Mouse (Mus musculus): ENCODE measurements around the gene Rab5c. TPM values are rescaled to one million over a fixed set of nuclear protein-coding genes. Genes with fewer than 3 reads are reported as not detected.

The Rab5c gene
- total RNA-seq, 2 experiments from 2014 or later = 136 to 167 TPM

Other genes with a start within 250 kb of the Rab5c start
- 80.6 and 90.8 TPM in 2 replicates for gene Acly, start 210.2 kb downstream of the Rab5c start, total RNA-seq (2015)
- gene Acly, start 210.2 kb downstream of the Rab5c start, total RNA-seq (2017) = 100 and 105 TPM in 2 replicates
- gene Ttc25, start 192.6 kb downstream of the Rab5c start, total RNA-seq (2015) = 0.16 and 0.96 TPM in 2 replicates
- not detected in 2 replicates for gene Ttc25, start 192.6 kb downstream of the Rab5c start, total RNA-seq (2017)
- 9.5 and 11.3 TPM in 2 replicates for gene Cnp, start 163.3 kb downstream of the Rab5c start, total RNA-seq (2015)
- 22.2 and 23.9 TPM in 2 replicates for gene Cnp, start 163.3 kb downstream of the Rab5c start, total RNA-seq (2017)
- 47.7 and 52.7 TPM in 2 replicates for gene Nkiras2, start 119.0 kb downstream of the Rab5c start, total RNA-seq (2015)
- 36.0 and 45.5 TPM in 2 replicates for gene Nkiras2, start 119.0 kb downstream of the Rab5c start, total RNA-seq (2017)
- 98.1 and 124 TPM in 2 replicates for gene Dnajc7, start 118.0 kb downstream of the Rab5c start, total RNA-seq (2015)
- gene Dnajc7, start 118.0 kb downstream of the Rab5c start, total RNA-seq (2017) = 145 and 172 TPM in 2 replicates
- not detected in 2 replicates for gene Zfp385c, start 45.8 kb downstream of the Rab5c start, total RNA-seq (2015)
- gene Zfp385c, start 45.8 kb downstream of the Rab5c start, total RNA-seq (2017) = not detected in 2 replicates
- 23.7 and 24.9 TPM in 2 replicates for gene Dhx58, start 33.9 kb downstream of the Rab5c start, total RNA-seq (2015)
- gene Dhx58, start 33.9 kb downstream of the Rab5c start, total RNA-seq (2017) = 36.9 and 50.9 TPM in 2 replicates
- 11.0 and 11.5 TPM in 2 replicates for gene Kat2a, start 25.8 kb downstream of the Rab5c start, total RNA-seq (2015)
- 8.7 and 9.0 TPM in 2 replicates for gene Kat2a, start 25.8 kb downstream of the Rab5c start, total RNA-seq (2017)
- gene Hspb9, start 24.4 kb downstream of the Rab5c start, total RNA-seq (2015) = not detected in 2 replicates
- 0.65 TPM in 1 of 2 replicates, not detected in the other for gene Hspb9, start 24.4 kb downstream of the Rab5c start, total RNA-seq (2017)
- gene Kcnh4, start 21.7 kb upstream of the Rab5c start, total RNA-seq (2015) = not detected in 2 replicates
- not detected in 2 replicates for gene Kcnh4, start 21.7 kb upstream of the Rab5c start, total RNA-seq (2017)
- not detected in 2 replicates for gene Hcrt, start 24.7 kb upstream of the Rab5c start, total RNA-seq (2015)
- not detected in 2 replicates for gene Hcrt, start 24.7 kb upstream of the Rab5c start, total RNA-seq (2017)
- gene Ghdc, start 32.7 kb upstream of the Rab5c start, total RNA-seq (2015) = 4.6 and 5.6 TPM in 2 replicates
- 4.6 and 6.6 TPM in 2 replicates for gene Ghdc, start 32.7 kb upstream of the Rab5c start, total RNA-seq (2017)
- 40.9 and 47.6 TPM in 2 replicates for gene Stat5b, start 112.5 kb upstream of the Rab5c start, total RNA-seq (2015)
- gene Stat5b, start 112.5 kb upstream of the Rab5c start, total RNA-seq (2017) = 50.6 and 53.2 TPM in 2 replicates
- 20.0 and 22.5 TPM in 2 replicates for gene Stat5a, start 121.1 kb upstream of the Rab5c start, total RNA-seq (2015)
- gene Stat5a, start 121.1 kb upstream of the Rab5c start, total RNA-seq (2017) = 22.5 and 23.7 TPM in 2 replicates
- gene Stat3, start 201.3 kb upstream of the Rab5c start, total RNA-seq (2015) = 61.5 and 79.5 TPM in 2 replicates
- 103 and 184 TPM in 2 replicates for gene Stat3, start 201.3 kb upstream of the Rab5c start, total RNA-seq (2017)
- not detected in 2 replicates for gene Cavin1, start 232.7 kb upstream of the Rab5c start, total RNA-seq (2015)
- gene Cavin1, start 232.7 kb upstream of the Rab5c start, total RNA-seq (2017) = 0.15 TPM in 1 of 2 replicates, not detected in the other